Mouse (Mus musculus): Measurements from ENCODE around the gene Lrr1.

DNA sequence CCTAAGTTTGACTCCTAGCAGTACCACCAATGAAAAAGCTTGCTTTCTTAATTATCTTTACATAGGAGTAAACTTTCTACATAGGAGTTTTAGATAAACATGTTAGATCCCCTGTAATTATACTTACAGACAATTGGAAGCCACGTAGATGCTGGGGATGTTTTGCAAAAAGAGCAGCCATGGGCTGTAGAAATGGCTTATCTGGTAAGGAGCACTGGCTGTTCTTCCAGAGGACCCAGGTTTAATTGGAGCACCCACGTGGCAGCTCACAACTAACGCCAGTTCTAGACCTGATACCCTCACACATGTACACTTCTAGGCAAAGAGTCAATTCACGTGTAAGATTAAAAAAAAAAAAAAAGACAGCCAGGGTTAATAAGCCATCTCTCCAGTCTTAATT is 13.2 kb downstream of the Lrr1 start:
- TF ChIP-seq CTCF (IDR thresholded peaks at IDR 0.05; ENCODE audit: low read depth) (no peak), EP300 (IDR thresholded peaks at IDR 0.05; ENCODE audit: low read depth) (no peak)
